Mouse (Mus musculus) forebrain, postnatal 0 days (tissue): ENCODE results near the gene Cdc42bpa. TPM values are rescaled to one million over a fixed set of nuclear protein-coding genes. Genes with fewer than 3 reads are reported as not detected.

Experiments
- ATAC-seq: fragments of 200-750 bp; cut with Nextera tagmentation; 2 replicates; pipeline ENCODE4 v1.8.0; 2017; ENCODE audit warnings: mild to moderate bottlenecking, moderate library complexity
- DNase-seq: peaks from one replicate; pipeline ENCODE4 v3.0.0-alpha.2; 2015
- H3K27ac ChIP-seq: fragments of 300-500 bp; sonication (generic); 2 replicates; pipeline ENCODE4 v1.5.1; 2014; ENCODE audit warnings: low read depth, mild to moderate bottlenecking, antibody characterized with exemption, low read length, moderate library complexity, mixed read lengths
- H3K27me3 ChIP-seq: fragments of 300-500 bp; sonication (generic); 2 replicates; pipeline ENCODE4 v1.6.1; 2014; ENCODE audit warnings: mild to moderate bottlenecking, low read length, mixed read lengths; ENCODE audit not compliant: insufficient read depth
- H3K36me3 ChIP-seq: fragments of 300-500 bp; sonication (generic); 2 replicates; pipeline ENCODE4 v1.6.1; 2014; ENCODE audit warnings: mild to moderate bottlenecking, moderate library complexity; ENCODE audit not compliant: insufficient read depth
- H3K4me1 ChIP-seq: fragments of 300-500 bp; sonication (generic); 2 replicates; pipeline ENCODE4 v1.6.1; 2014; ENCODE audit warnings: antibody characterized with exemption; ENCODE audit not compliant: insufficient read depth
- H3K4me2 ChIP-seq: fragments of 300-500 bp; sonication (generic); 2 replicates; pipeline ENCODE4 v1.6.1; 2014; ENCODE audit warnings: low read depth, mild to moderate bottlenecking, moderate library complexity
- H3K4me3 ChIP-seq: fragments of 300-500 bp; sonication (generic); 2 replicates; pipeline ENCODE4 v1.5.1; 2014; ENCODE audit warnings: low read depth, low read length, mixed read lengths
- H3K9ac ChIP-seq: fragments of 300-500 bp; sonication (generic); 2 replicates; pipeline ENCODE4 v1.6.1; 2014; ENCODE audit warnings: mild to moderate bottlenecking
- H3K9me3 ChIP-seq: fragments of 300-500 bp; sonication (generic); 2 replicates; pipeline ENCODE4 v1.6.1; 2016; ENCODE audit warnings: low read length
- CTCF ChIP-seq: sonication (generic); IDR thresholded peaks from 2 replicates; pipeline ENCODE4 v1.5.1; 2016; ENCODE audit warnings: antibody characterized with exemption, control low read depth, low read depth
- WGBS: fragments of 180-500 bp; shearing (Covaris S2); extraction: QIAGEN DNeasy Blood & Tissue Kit; methylation state at CpG from one replicate; pipeline ENCODE4 v1.1.7; 2014; 5-methylcytosine and 5-hydroxymethylcytosine counted together
- polyA plus RNA-seq: library from polyadenylated mRNA; unstranded; fragments of >200 nt; fragmentation: Nextera tagmentation; extraction: Ambion mirVana; gene quantifications from 2 replicates; pipeline ENCODE4 v1.2.1, GENCODE M21; 2015
- total RNA-seq: library from RNA; depleted of rRNA; stranded (reverse); fragments of >200 nt; gene quantifications from 2 replicates; pipeline ENCODE4 v1.2.3, GENCODE M21; 2014

The Cdc42bpa gene
- total and polyA plus RNA-seq, 2 experiments from 2014 or later = 25.2 to 111 TPM

DNA sequence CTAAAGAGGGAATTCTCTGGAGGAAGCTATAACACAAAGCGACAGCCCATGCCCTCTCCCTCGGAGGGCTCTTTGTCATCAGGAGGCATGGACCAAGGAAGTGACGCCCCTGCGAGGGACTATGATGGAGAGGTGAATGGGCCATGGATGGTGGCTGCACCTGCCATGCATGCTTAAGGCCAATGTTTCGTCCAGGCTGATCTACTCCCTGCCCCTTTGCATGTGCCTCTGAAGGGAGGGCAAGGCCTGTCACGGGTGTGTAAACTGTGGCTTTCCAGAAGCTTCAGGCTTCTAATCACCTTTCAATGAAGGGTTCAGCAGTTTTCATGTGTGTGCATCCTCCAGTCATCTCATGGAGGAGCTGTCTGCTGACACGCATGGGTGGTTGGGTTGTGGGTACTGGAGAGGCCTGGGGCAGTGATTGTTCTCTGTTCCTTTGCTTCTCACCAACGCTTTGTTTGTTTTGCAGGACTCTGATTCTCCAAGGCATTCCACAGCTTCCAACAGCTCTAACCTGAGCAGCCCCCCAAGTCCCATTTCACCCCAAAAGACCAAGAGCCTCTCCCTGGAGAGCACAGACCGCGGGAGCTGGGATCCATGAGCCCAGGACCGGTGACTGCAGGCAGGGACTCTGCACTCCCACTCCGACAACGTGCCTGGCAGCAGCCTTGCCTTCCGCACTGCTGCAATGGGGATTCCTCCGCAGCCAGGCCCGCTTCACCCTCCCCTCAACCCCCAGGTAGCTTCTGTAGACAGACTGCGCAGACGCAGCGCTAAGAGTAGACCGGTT is 201.5 kb downstream of the Cdc42bpa start:
- WGBS = 93% methylated on average over 20 of the region's 20 CpGs
- ATAC-seq = no peak

DNA sequence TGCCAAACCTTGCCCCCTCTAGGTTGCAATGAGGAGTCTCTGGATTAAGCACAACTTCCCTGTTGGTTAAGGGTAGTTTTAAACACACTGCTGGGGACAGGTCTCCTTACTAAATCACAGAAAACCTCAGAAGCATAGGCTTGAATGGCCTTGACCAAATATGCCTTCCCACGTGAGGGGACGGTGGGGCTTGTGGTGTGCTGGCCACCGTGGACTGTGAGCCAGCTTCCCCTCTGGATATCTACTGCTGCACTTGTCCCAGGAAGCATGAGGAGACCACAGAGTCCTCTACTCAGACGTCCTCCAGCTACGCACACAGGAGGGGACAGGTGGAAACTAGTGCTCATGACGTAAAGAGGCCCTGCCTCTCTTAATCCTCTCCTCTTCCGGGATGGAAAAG is 202.7 kb downstream of the Cdc42bpa start:
- Histone ChIP-seq H3K36me3 (peaks cover 56% of the 10 kb centered on the region), H3K27ac (no peak overlapping the region), H3K27me3 (no peaks in the 10 kb centered on the region), H3K4me3 (no peak overlapping the region), H3K9ac (no peak overlapping the region), H3K4me1 (no peaks in the 10 kb centered on the region), H3K4me2 (no peak overlapping the region), H3K9me3 (no peaks in the 10 kb centered on the region)
- ATAC-seq = no peak
- WGBS = 91% methylated on average over 7 of the region's 7 CpGs
- DNase-seq = no peak
- no peak for TF ChIP-seq CTCF

More for the DNA sequence above, 201.5 kb downstream of the Cdc42bpa start:
- no peak for TF ChIP-seq CTCF
- Histone ChIP-seq H3K4me3 (no peak overlapping the region), H3K27me3 (no peaks in the 10 kb centered on the region), H3K4me1 (no peaks in the 10 kb centered on the region), H3K36me3 (peaks cover 51% of the 10 kb centered on the region), H3K9ac (no peak overlapping the region), H3K4me2 (no peak overlapping the region), H3K27ac (no peak overlapping the region), H3K9me3 (no peaks in the 10 kb centered on the region)
- no peak for DNase-seq

DNA sequence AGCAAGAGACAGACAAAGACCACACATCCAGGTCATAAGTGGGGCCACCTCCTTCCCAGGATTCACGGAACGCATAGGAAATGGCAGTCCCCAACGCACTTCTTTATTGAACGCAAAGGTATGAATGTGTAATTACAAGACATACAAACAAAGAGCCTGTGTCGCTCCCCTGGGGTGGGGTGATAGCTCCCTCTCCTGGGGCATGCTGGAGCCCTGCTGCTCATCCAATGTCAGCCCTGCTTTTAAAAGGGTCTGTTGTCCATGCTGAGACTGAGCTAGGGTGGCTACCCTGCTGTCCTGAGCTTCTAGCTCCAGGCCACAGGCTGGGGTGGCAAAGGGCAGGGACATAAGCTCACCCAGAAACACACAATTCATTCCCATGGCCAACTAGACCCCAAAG is 206.3 kb downstream of the Cdc42bpa start:
- no peak for ATAC-seq
- Histone ChIP-seq H3K4me2 (no peak overlapping the region), H3K9me3 (no peaks in the 10 kb centered on the region), H3K9ac (no peak overlapping the region), H3K36me3 (peaks cover 34% of the 10 kb centered on the region), H3K27me3 (no peaks in the 10 kb centered on the region), H3K4me1 (no peaks in the 10 kb centered on the region), H3K4me3 (no peak overlapping the region), H3K27ac (no peak overlapping the region)
- TF ChIP-seq CTCF = no peak
- DNase-seq = no peak
- WGBS = 73% methylated on average over 5 of the region's 5 CpGs

DNA sequence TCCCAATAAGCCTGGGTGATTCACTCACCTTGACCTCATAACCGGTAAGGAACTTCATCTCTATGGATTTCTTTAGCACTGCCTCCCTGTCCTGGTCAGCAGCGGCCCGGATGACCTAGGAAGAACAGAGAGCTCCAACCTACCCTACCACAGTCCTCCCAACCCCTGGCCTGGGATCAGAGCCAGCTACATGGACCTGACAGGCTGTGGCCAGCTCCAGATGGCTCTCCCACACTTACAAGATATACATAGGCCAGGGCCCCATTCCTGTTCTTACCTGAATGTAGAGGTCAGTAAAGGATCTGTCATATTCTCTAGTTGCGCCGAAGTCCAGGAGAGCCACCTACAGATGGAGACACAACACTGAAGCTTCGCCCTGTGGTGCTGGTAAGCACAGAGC is 208.0 kb downstream of the Cdc42bpa start:
- Histone ChIP-seq H3K4me3 (no peak overlapping the region), H3K36me3 (peaks cover 16% of the 10 kb centered on the region), H3K27me3 (no peaks in the 10 kb centered on the region), H3K9me3 (no peaks in the 10 kb centered on the region), H3K4me2 (no peak overlapping the region), H3K9ac (no peak overlapping the region), H3K4me1 (no peaks in the 10 kb centered on the region), H3K27ac (no peak overlapping the region)
- 96% methylated on average over 6 of the region's 6 CpGs for WGBS
- ATAC-seq (no peak), DNase-seq (no peak)
- no peak for TF ChIP-seq CTCF

DNA sequence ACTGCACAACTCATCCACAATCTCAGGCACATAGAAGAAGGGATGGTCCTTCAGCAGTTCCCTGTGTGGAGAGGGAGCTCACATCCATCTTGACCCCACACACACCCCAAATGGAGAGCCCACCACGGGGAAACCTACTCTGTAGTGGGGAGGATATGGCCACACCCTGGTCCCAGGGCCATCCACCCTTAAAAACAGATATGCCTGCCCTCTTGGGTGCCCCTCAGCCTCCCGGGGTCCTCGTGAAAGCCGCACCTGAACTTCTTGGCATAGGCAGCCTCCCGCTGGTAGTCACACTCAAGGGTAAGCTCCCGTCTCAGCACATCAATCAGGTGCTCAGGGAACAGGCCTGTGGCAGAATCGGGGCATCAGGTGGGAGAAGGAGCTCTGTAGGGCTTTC is 208.9 kb downstream of the Cdc42bpa start:
- WGBS = 88% methylated on average over 7 of the region's 7 CpGs
- Histone ChIP-seq H3K36me3 (peaks cover 9% of the 10 kb centered on the region), H3K9ac (no peak overlapping the region), H3K4me1 (no peaks in the 10 kb centered on the region), H3K4me3 (no peak overlapping the region), H3K27ac (no peak overlapping the region), H3K27me3 (no peaks in the 10 kb centered on the region), H3K9me3 (no peaks in the 10 kb centered on the region), H3K4me2 (no peak overlapping the region)
- DNase-seq = no peak
- no peak for TF ChIP-seq CTCF
- no peak for ATAC-seq

DNA sequence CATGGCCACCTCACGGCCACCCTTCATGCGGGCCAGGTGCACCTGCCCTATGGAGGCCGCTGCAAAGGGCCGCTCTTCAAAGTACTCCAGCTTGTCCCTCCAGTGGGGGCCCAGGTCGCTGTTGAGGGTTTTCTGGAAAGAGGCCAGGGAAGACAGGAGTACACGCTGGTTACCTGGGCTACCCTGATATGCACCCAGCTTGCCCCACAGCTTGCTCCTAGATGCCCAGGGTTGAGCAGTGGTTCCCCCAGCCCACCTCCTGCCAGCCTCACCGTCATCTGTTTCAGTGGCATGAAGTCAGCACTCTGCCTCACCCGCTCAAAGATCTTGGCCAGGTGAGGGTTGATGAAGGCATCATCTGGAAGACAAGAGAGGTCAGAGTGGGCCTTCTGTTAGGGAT is 209.8 kb downstream of the Cdc42bpa start:
- Histone ChIP-seq H3K9ac (no peak overlapping the region), H3K36me3 (peaks cover 9% of the 10 kb centered on the region), H3K4me3 (no peak overlapping the region), H3K9me3 (no peaks in the 10 kb centered on the region), H3K4me1 (no peaks in the 10 kb centered on the region), H3K27me3 (no peaks in the 10 kb centered on the region), H3K27ac (no peak overlapping the region), H3K4me2 (no peak overlapping the region)
- no peak for DNase-seq
- ATAC-seq = no peak
- no peak for TF ChIP-seq CTCF
- 90% methylated on average over 8 of the region's 8 CpGs for WGBS

DNA sequence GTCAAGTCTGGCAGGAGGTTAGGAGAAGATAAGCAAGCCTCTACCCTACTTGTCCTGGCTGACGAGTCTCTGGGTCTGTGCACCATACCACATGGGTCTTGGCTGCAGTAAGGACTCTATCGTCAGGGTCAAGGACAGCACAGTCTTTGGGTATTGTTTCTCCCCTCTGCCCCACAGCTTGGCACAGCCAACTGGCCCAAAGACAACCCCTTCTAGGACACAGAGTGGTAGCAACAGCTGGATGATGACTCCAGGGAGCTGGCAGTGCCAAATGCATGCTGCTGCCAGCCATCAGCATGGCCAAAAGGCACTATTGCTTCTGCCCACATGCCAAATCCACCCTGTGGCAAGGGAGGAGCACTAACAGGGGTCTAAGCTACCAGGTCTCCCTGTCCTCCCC is 211.6 kb downstream of the Cdc42bpa start:
- H3K4me2 ChIP-seq = no peak overlapping the region
- DNase-seq = no peak
- ATAC-seq = no peak
- no peaks in the 10 kb centered on the region for H3K4me1 ChIP-seq
- H3K9me3 ChIP-seq = no peaks in the 10 kb centered on the region
- TF ChIP-seq CTCF = no peak
- no peak overlapping the region for H3K9ac ChIP-seq
- H3K4me3 ChIP-seq = no peak overlapping the region
- WGBS = 80% methylated on average over 2 of the region's 2 CpGs
- H3K27ac ChIP-seq = no peak overlapping the region
- peaks cover 5% of the 10 kb centered on the region; the same call in 1 of the 2 replicates for H3K36me3 ChIP-seq
- no peaks in the 10 kb centered on the region for H3K27me3 ChIP-seq
